Mouse (Mus musculus) kidney, adult 2 months (tissue): ENCODE results near the gene Prr12.

ENCODE experiments used
- CTCF ChIP-seq: fragments of 200-500 bp; conservative IDR thresholded peaks from 2 replicates; pipeline ENCODE4 v1.5.1; 2011; ENCODE audit warnings: low read depth, mild to moderate bottlenecking, control low read depth, low read length, moderate library complexity, mixed read lengths; ENCODE audit not compliant: insufficient read depth, insufficient read length
- POLR2A ChIP-seq: fragments of 200-500 bp; IDR thresholded peaks from one replicate; pipeline ENCODE4 v1.6.1; 2011; ENCODE audit warnings: low read depth, low read length, control low read depth

- 0 out of 2 replicates have a peak, but pooled peaks have one; percentile 37 for TF ChIP-seq CTCF
- TF ChIP-seq POLR2A: no peak
These were observed 46.0 kb upstream of the Prr12 start for GRCm38 (mm10) chr7:45098541-45099240.
